Mouse (Mus musculus) right cerebral cortex, postnatal 36 days (tissue): ENCODE data around the gene Plekhm1.

Experiments used
- DNase-seq, 2 experiments: peaks; one replicate each; pipeline ENCODE4 v3.0.0; 2022; ENCODE audit warnings: low spot score in 2 of 2, mixed read lengths in 1 of 2

Plekhm1 gene

GRCm38 (mm10) chr11:103394604-103395003 lies 17.9 kb downstream of the Plekhm1 start:
- DNase-seq = no peak

GRCm38 (mm10) chr11:103394025-103394424 lies 18.5 kb downstream of the Plekhm1 start:
- DNase-seq = no peak

- no peak for DNase-seq
Measured at GRCm38 (mm10) chr11:103387870-103388526, 24.5 kb downstream of the Plekhm1 start.

GRCm38 (mm10) chr11:103386827-103387226 lies 25.7 kb downstream of the Plekhm1 start:
- no peak for DNase-seq

- DNase-seq = peak; percentile 51 to 53
Measured at GRCm38 (mm10) chr11:103381956-103382613, 30.4 kb downstream of the Plekhm1 start.

GRCm38 (mm10) chr11:103381505-103381904 lies 31.0 kb downstream of the Plekhm1 start:
- DNase-seq = no peak

- no peak for DNase-seq
Measured at GRCm38 (mm10) chr11:103380460-103380859, 32.0 kb downstream of the Plekhm1 start.

- no peak for DNase-seq
Measured at GRCm38 (mm10) chr11:103378341-103378740, 34.1 kb downstream of the Plekhm1 start.

- no peak for DNase-seq
Measured at GRCm38 (mm10) chr11:103375772-103376171, 36.7 kb downstream of the Plekhm1 start.

- DNase-seq = no peak
Measured at GRCm38 (mm10) chr11:103375258-103375657, 37.2 kb downstream of the Plekhm1 start.

- DNase-seq = no peak
Measured at GRCm38 (mm10) chr11:103373922-103374321, 38.6 kb downstream of the Plekhm1 start.

GRCm38 (mm10) chr11:103372561-103372960 lies 39.9 kb downstream of the Plekhm1 start:
- no peak for DNase-seq

- DNase-seq = peak in 1 of 2 experiments; percentile 38
Measured at GRCm38 (mm10) chr11:103372068-103372467, 40.4 kb downstream of the Plekhm1 start.

GRCm38 (mm10) chr11:103371222-103371539 lies 41.3 kb downstream of the Plekhm1 start:
- no peak for DNase-seq

GRCm38 (mm10) chr11:103370397-103371221 lies 41.9 kb downstream of the Plekhm1 start:
- DNase-seq = no peak

GRCm38 (mm10) chr11:103365530-103365929 lies 47.0 kb downstream of the Plekhm1 start:
- no peak for DNase-seq

- peak in 1 of 2 experiments; percentile 28 for DNase-seq
Measured at GRCm38 (mm10) chr11:103365022-103365421, 47.5 kb downstream of the Plekhm1 start.

GRCm38 (mm10) chr11:103364335-103364734 lies 48.2 kb downstream of the Plekhm1 start:
- no peak for DNase-seq

GRCm38 (mm10) chr11:103363214-103364148 lies 49.0 kb downstream of the Plekhm1 start, which contains the start of gene Arhgap27:
Gene Arhgap27 (minus strand): TSS chr11:103363692.
- peak in 1 of 2 experiments; percentile 43 for DNase-seq

GRCm38 (mm10) chr11:103362521-103363181 lies 49.8 kb downstream of the Plekhm1 start:
- DNase-seq = no peak

- DNase-seq = no peak
Measured at GRCm38 (mm10) chr11:103362054-103362432, 50.4 kb downstream of the Plekhm1 start.
